Mouse (Mus musculus) CD8-positive naive resting alpha-beta T cell, adult 2 months (primary cell): ENCODE data around the gene Unc5a.

Experiments
- DNase-seq, 2 experiments: peaks; one replicate each; pipeline ENCODE4 v3.0.0; 2022; ENCODE audit warnings: low read depth in 2 of 2, low spot score in 2 of 2

Gene Unc5a

GRCm38 (mm10) chr13:55002090-55002489, 52.9 kb downstream of the Unc5a start:
- DNase-seq: no peak

- no peak for DNase-seq
These were observed 55.4 kb downstream of the Unc5a start for GRCm38 (mm10) chr13:55004646-55005045.

GRCm38 (mm10) chr13:55005691-55006414, 56.6 kb downstream of the Unc5a start:
- no peak for DNase-seq

GRCm38 (mm10) chr13:55006415-55006742, 57.2 kb downstream of the Unc5a start:
- no peak for DNase-seq

- no peak for DNase-seq
These were observed 59.4 kb downstream of the Unc5a start for GRCm38 (mm10) chr13:55008589-55008988.

- DNase-seq: no peak
These were observed 61.9 kb downstream of the Unc5a start for GRCm38 (mm10) chr13:55011103-55011502.

- no peak for DNase-seq
These were observed 62.8 kb downstream of the Unc5a start for GRCm38 (mm10) chr13:55011981-55012478.

GRCm38 (mm10) chr13:55013702-55014344, 64.6 kb downstream of the Unc5a start:
- no peak for DNase-seq

- no peak for DNase-seq
These were observed 65.2 kb downstream of the Unc5a start for GRCm38 (mm10) chr13:55014451-55014850.

- DNase-seq: no peak
These were observed 68.1 kb downstream of the Unc5a start for GRCm38 (mm10) chr13:55017154-55017897.

- DNase-seq: peak; percentile 43 to 51
These were observed 68.8 kb downstream of the Unc5a start for GRCm38 (mm10) chr13:55017898-55018599.

- DNase-seq: no peak
These were observed 69.5 kb downstream of the Unc5a start for GRCm38 (mm10) chr13:55018700-55019099.

- DNase-seq: no peak
These were observed 70.0 kb downstream of the Unc5a start for GRCm38 (mm10) chr13:55019181-55019580.

GRCm38 (mm10) chr13:55020051-55020450, 70.8 kb downstream of the Unc5a start:
- no peak for DNase-seq

GRCm38 (mm10) chr13:55021194-55021779, 72.1 kb downstream of the Unc5a start, which contains the start of gene Hk3:
Gene Hk3, minus strand, starts transcription at chr13:55021385.
- no peak for DNase-seq

GRCm38 (mm10) chr13:55022256-55022655, 73.0 kb downstream of the Unc5a start:
- no peak for DNase-seq

GRCm38 (mm10) chr13:55022715-55023114, 73.5 kb downstream of the Unc5a start:
- DNase-seq: no peak

- no peak for DNase-seq
These were observed 75.0 kb downstream of the Unc5a start for GRCm38 (mm10) chr13:55024215-55024614.

GRCm38 (mm10) chr13:55040016-55040415, 90.8 kb downstream of the Unc5a start:
- no peak for DNase-seq

- DNase-seq: no peak
These were observed 98.5 kb downstream of the Unc5a start for GRCm38 (mm10) chr13:55047706-55048105.
